Mouse (Mus musculus) CH12.LX (cell line): ENCODE results near the gene Fhl3. TPM values are rescaled to one million over a fixed set of nuclear protein-coding genes. Genes with fewer than 3 reads are reported as not detected.

Experiments
- DNase-seq: peaks from one replicate; pipeline ENCODE4 v3.0.0-alpha.2; 2013; ENCODE audit errors: extremely low read depth
- H3K27ac ChIP-seq: 2 replicates; pipeline ENCODE4 v1.5.1; 2012; ENCODE audit warnings: low read depth, mild to moderate bottlenecking, control low read depth, moderate library complexity; ENCODE audit not compliant: insufficient read depth
- H3K27me3 ChIP-seq: replicated peaks from 2 replicates; pipeline ENCODE3; 2012; ENCODE audit warnings: inconsistent platforms
- H3K36me3 ChIP-seq, 2 experiments: replicated peaks in 1 of 2; 2 replicates each; pipeline versions ENCODE3 to v1.6.1; 2012; ENCODE audit warnings: inconsistent platforms in 1 of 2, low read length in 1 of 2, mild to moderate bottlenecking in 1 of 2, mixed read lengths in 1 of 2, moderate library complexity in 1 of 2; ENCODE audit not compliant: control insufficient read depth in 1 of 2, insufficient read depth in 1 of 2
- H3K4me1 ChIP-seq, 2 experiments: 2 replicates each; pipeline ENCODE4 v1.6.1; 2012; ENCODE audit warnings: inconsistent platforms in 1 of 2, moderate library complexity in 1 of 2; ENCODE audit not compliant: insufficient read depth in 2 of 2, control insufficient read depth in 1 of 2
- H3K4me2 ChIP-seq: 2 replicates; pipeline ENCODE4 v1.6.1; 2012; ENCODE audit warnings: low read depth, mild to moderate bottlenecking, control low read depth; ENCODE audit not compliant: poor library complexity, insufficient read depth, severe bottlenecking
- H3K4me3 ChIP-seq, 3 experiments: fragments of 150-350 bp in 1 of 3; sonication (generic) in 1 of 3; replicated peaks in 1 of 3; 2 replicates each; pipeline versions ENCODE3 to v1.5.1; 2011 to 2012; ENCODE audit warnings: low read depth in 2 of 3, low read length in 2 of 3, mild to moderate bottlenecking in 2 of 3, moderate library complexity in 2 of 3, control low read depth in 1 of 3, improper control_type of control experiment in 1 of 3, inconsistent platforms in 1 of 3, mixed read lengths in 1 of 3; ENCODE audit not compliant: poor library complexity in 1 of 3
- H3K79me2 ChIP-seq: replicated peaks from 2 replicates; pipeline ENCODE4 v1.6.1; 2012; ENCODE audit warnings: mild to moderate bottlenecking, moderate library complexity; ENCODE audit not compliant: control insufficient read depth, poor library complexity, insufficient read depth, severe bottlenecking; ENCODE audit errors: extremely low read depth
- H3K9ac ChIP-seq: 2 replicates; pipeline ENCODE4 v1.6.1; 2012; ENCODE audit warnings: low read depth, mild to moderate bottlenecking, control low read depth, moderate library complexity; ENCODE audit not compliant: insufficient read depth
- H3K9me3 ChIP-seq: replicated peaks from 2 replicates; pipeline ENCODE3; 2012; ENCODE audit warnings: low read length, inconsistent platforms, mixed read lengths
- BHLHE40 ChIP-seq: IDR thresholded peaks from 2 replicates; pipeline ENCODE4 v1.6.1; 2011; ENCODE audit warnings: mild to moderate bottlenecking, low read depth, low read length, improper control_type of control experiment
- CHD1 ChIP-seq: IDR thresholded peaks from 2 replicates; pipeline ENCODE4 v1.6.1; 2012; ENCODE audit warnings: low read depth, low read length, improper control_type of control experiment, inconsistent platforms
- CHD2 ChIP-seq: IDR thresholded peaks from 2 replicates; pipeline ENCODE4 v1.6.1; 2011; ENCODE audit warnings: low read length, improper control_type of control experiment
- CTCF ChIP-seq, 2 experiments: IDR thresholded peaks in 1 of 2; conservative IDR thresholded peaks in 1 of 2; 2 replicates each; pipeline ENCODE4 v1.5.1; 2011 to 2012; ENCODE audit warnings: low read depth in 2 of 2, low read length in 2 of 2, improper control_type of control experiment in 1 of 2, inconsistent platforms in 1 of 2, mild to moderate bottlenecking in 1 of 2, moderate library complexity in 1 of 2
- E2F4 ChIP-seq: IDR thresholded peaks from 2 replicates; pipeline ENCODE4 v1.6.1; 2011; ENCODE audit warnings: low read depth, low read length, improper control_type of control experiment; ENCODE audit not compliant: insufficient replicate concordance
- ELF1 ChIP-seq: IDR thresholded peaks from 2 replicates; pipeline ENCODE4 v1.6.1; 2014; ENCODE audit warnings: low read depth, mild to moderate bottlenecking, inconsistent platforms, low read length, improper control_type of control experiment
- EP300 ChIP-seq: IDR thresholded peaks from 2 replicates; pipeline ENCODE4 v1.6.1; 2011; ENCODE audit warnings: low read length, improper control_type of control experiment
- ETS1 ChIP-seq: conservative IDR thresholded peaks from 2 replicates; pipeline ENCODE4 v1.6.1; 2012; ENCODE audit warnings: low read depth, mild to moderate bottlenecking, inconsistent platforms, low read length, improper control_type of control experiment, moderate library complexity
- HCFC1 ChIP-seq: IDR thresholded peaks from 2 replicates; pipeline ENCODE4 v1.6.1; 2012; ENCODE audit warnings: low read depth, mild to moderate bottlenecking, inconsistent platforms, low read length, improper control_type of control experiment
- IRF4 ChIP-seq: IDR thresholded peaks from 2 replicates; pipeline ENCODE4 v1.6.1; 2014; ENCODE audit warnings: low read depth, mild to moderate bottlenecking, inconsistent platforms, low read length, improper control_type of control experiment
- JUN ChIP-seq: IDR thresholded peaks from 2 replicates; pipeline ENCODE4 v1.6.1; 2011; ENCODE audit warnings: low read depth, mild to moderate bottlenecking, low read length, improper control_type of control experiment, moderate library complexity; ENCODE audit not compliant: insufficient read depth
- KAT2A ChIP-seq: IDR thresholded peaks from 2 replicates; pipeline ENCODE4 v1.6.1; 2012; ENCODE audit warnings: low read length, improper control_type of control experiment, inconsistent platforms; ENCODE audit not compliant: insufficient replicate concordance
- MAFK ChIP-seq: IDR thresholded peaks from 2 replicates; pipeline ENCODE4 v1.6.1; 2011; ENCODE audit warnings: low read length, improper control_type of control experiment; ENCODE audit not compliant: insufficient replicate concordance
- MAX ChIP-seq: IDR thresholded peaks from 2 replicates; pipeline ENCODE4 v1.6.1; 2011; ENCODE audit warnings: low read length, improper control_type of control experiment
- MAZ ChIP-seq: IDR thresholded peaks from 2 replicates; pipeline ENCODE4 v1.6.1; 2012; ENCODE audit warnings: low read depth, mild to moderate bottlenecking, inconsistent platforms, low read length, improper control_type of control experiment, moderate library complexity
- MEF2A ChIP-seq: IDR thresholded peaks from 2 replicates; pipeline ENCODE4 v1.6.1; 2014; ENCODE audit warnings: low read depth, mild to moderate bottlenecking, inconsistent platforms, low read length, improper control_type of control experiment, borderline replicate concordance
- NELFE ChIP-seq: IDR thresholded peaks from 2 replicates; pipeline ENCODE4 v1.6.1; 2011; ENCODE audit warnings: low read depth, low read length, improper control_type of control experiment
- NRF1 ChIP-seq: IDR thresholded peaks from 2 replicates; pipeline ENCODE4 v1.6.1; 2014; ENCODE audit warnings: low read depth, mild to moderate bottlenecking, inconsistent platforms, low read length, improper control_type of control experiment, moderate library complexity
- PAX5 ChIP-seq: IDR thresholded peaks from 2 replicates; pipeline ENCODE4 v1.6.1; 2012; ENCODE audit warnings: low read length, inconsistent platforms, mixed read lengths
- POLR2AphosphoS2 ChIP-seq: IDR thresholded peaks from 2 replicates; pipeline ENCODE4 v1.6.1; 2011; ENCODE audit warnings: low read depth, low read length, improper control_type of control experiment
- RCOR1 ChIP-seq: conservative IDR thresholded peaks from 2 replicates; pipeline ENCODE4 v1.6.1; 2012; ENCODE audit warnings: low read depth, mild to moderate bottlenecking, inconsistent platforms, low read length, improper control_type of control experiment
- SIN3A ChIP-seq: IDR thresholded peaks from 2 replicates; pipeline ENCODE4 v1.6.1; 2012; ENCODE audit warnings: low read length, improper control_type of control experiment, inconsistent platforms
- SMC3 ChIP-seq: IDR thresholded peaks from 2 replicates; pipeline ENCODE4 v1.6.1; 2011; ENCODE audit warnings: low read depth, low read length, improper control_type of control experiment
- TBP ChIP-seq: conservative IDR thresholded peaks from 2 replicates; pipeline ENCODE4 v1.6.1; 2011; ENCODE audit warnings: low read depth, low read length, improper control_type of control experiment
- TCF12 ChIP-seq: IDR thresholded peaks from 2 replicates; pipeline ENCODE4 v1.6.1; 2014; ENCODE audit warnings: low read depth, mild to moderate bottlenecking, inconsistent platforms, low read length, improper control_type of control experiment
- UBTF ChIP-seq: IDR thresholded peaks from 2 replicates; pipeline ENCODE4 v1.6.1; 2012; ENCODE audit warnings: low read depth, mild to moderate bottlenecking, inconsistent platforms, low read length, improper control_type of control experiment, moderate library complexity
- USF1 ChIP-seq: IDR thresholded peaks from 2 replicates; pipeline ENCODE4 v1.6.1; 2014; ENCODE audit warnings: low read depth, mild to moderate bottlenecking, inconsistent platforms, low read length, improper control_type of control experiment
- ZKSCAN1 ChIP-seq: IDR thresholded peaks from 2 replicates; pipeline ENCODE4 v1.6.1; 2012; ENCODE audit warnings: low read depth, inconsistent platforms, low read length, improper control_type of control experiment, borderline replicate concordance
- ZNF384 ChIP-seq: IDR thresholded peaks from 2 replicates; pipeline ENCODE4 v1.6.1; 2012; ENCODE audit warnings: low read depth, low read length, improper control_type of control experiment, inconsistent platforms
- dilution Hi-C: fragments of 300-500 bp; cut with MboI; formaldehyde crosslinking; loops from 2 replicates; pipeline ENCODE4 v1.14.3; 2020; ENCODE audit warnings: low sequenced_read_pairs; ENCODE audit not compliant: extremely low pct_unique_long_range_greater_than_20kb, extremely low pct_ligation_motif_present
- in situ Hi-C: fragments of 300-500 bp; cut with MboI; formaldehyde crosslinking; loops from 3 replicates; pipeline ENCODE4 v1.14.3; 2019; ENCODE audit warnings: low sequenced_read_pairs, low pct_ligation_motif_present, low pct_unique_long_range_greater_than_20kb, mixed read lengths
- polyA plus RNA-seq: library from polyadenylated mRNA; unstranded; fragments of >175 nt; gene quantifications from 2 replicates; pipeline ENCODE4 v1.2.1, GENCODE M21; 2012; ENCODE audit warnings: low read depth; ENCODE audit not compliant: insufficient read length
- total RNA-seq, 2 experiments: library from RNA; depleted of rRNA; stranded (reverse); fragments of 300-350 nt in 1 of 2; fragments of >200 nt in 1 of 2; gene quantifications; 2 replicates each; pipeline ENCODE4 v1.2.3; 2012 to 2014

Gene Fhl3
- total and polyA plus RNA-seq, 3 experiments, result 4.1 to 20.8 (median 10.8) TPM

DNA sequence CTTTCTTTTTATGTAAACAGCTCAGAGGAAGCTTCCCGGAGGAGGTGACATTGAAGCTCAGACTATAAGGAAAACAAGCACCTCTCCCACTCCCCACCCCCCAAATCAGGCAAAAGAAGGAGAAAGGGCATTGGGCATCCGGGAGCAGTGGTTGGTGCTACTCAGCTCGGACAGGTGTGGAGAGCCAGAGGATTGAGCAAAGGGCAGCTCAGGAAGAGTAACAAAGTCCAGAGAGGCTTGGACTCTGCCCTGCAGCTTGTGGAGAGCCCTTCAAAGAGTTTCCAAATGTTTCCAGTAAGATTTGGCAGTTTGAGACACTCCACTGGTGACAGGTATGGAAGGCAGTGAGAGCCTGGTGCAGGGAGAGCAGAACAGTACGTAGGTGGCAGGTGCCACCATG lies 47.4 kb downstream of the Fhl3 start:
- in situ Hi-C loops, result no loop called here
- H3K79me2 ChIP-seq, result peaks cover 11% of the 10 kb centered on the region
- dilution Hi-C loops, result no loop called here
- TF ChIP-seq ETS1, result no peak
- no peak for TF ChIP-seq RCOR1
- no peak for TF ChIP-seq CHD2
- TF ChIP-seq PAX5, result no peak
- TF ChIP-seq BHLHE40, result no peak
- no peak for TF ChIP-seq NELFE
- no peak for TF ChIP-seq TBP
- TF ChIP-seq MAZ, result no peak
- TF ChIP-seq MAFK, result no peak
- no peak for TF ChIP-seq HCFC1
- TF ChIP-seq USF1, result no peak
- TF ChIP-seq POLR2AphosphoS2, result no peak
- TF ChIP-seq CHD1, result no peak
- no peak for TF ChIP-seq SMC3
- no peak for TF ChIP-seq E2F4
- no peak for TF ChIP-seq ZNF384
- TF ChIP-seq SIN3A, result no peak
- peaks cover 9 to 47% of the 10 kb centered on the region in 2 experiments for H3K4me1 ChIP-seq
- no peak overlapping the region for H3K4me3 ChIP-seq
- H3K4me2 ChIP-seq, result no peak overlapping the region
- no peak overlapping the region for H3K9ac ChIP-seq
- H3K27me3 ChIP-seq, result no peaks in the 10 kb centered on the region
- no peak overlapping the region for H3K27ac ChIP-seq
- peaks cover 41 to 69% of the 10 kb centered on the region in 2 experiments for H3K36me3 ChIP-seq
- H3K9me3 ChIP-seq, result no peaks in the 10 kb centered on the region
- DNase-seq, result no peak

DNA sequence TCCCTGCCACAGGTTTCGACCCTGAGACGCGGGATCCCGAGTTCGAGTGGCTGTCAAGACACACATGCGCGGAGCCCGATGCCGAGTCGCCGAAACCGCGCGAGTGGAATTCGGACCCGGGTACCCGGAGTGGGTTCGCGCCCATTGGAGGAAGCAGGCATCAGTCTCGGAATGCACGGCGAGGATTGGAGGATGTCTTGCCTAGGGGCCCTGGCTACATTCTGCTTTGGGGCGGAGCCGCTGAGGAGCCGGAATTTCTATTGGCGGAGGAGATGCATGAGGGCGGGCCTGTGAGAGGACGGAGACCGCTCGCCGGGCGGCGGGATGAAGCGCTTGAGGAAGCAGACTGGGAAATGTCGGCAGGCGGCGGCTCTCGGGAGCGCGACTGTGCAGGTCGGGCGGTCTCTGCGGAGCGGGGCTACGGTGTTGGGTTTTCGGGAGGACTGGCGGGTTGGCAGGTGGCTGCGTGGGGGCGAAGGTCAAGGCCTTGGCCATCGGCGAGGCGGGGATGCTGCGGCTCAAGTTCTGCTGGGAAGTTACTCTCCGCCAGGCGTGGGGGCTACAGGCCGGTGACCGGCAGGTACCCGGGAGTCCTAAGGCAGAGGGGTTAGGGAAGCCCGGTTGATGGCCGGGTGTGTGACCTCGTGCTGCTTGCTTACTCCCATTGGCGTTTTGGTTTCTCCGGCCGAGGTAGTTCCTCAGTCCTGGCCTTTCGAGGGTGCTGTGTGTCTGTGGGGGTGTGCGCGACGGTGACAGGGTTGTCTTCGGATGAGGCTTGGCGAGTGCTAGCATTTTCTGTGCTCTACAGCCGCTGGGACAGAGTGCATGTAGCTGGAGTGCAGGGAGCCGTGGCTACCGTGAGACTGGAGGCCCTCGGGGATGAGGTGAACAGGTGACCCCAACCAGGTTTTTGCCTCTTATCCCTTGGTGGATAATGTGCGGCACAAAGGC lies 51.1 kb downstream of the Fhl3 start:
- H3K27ac ChIP-seq, result no peak overlapping the region
- in situ Hi-C loops, result loop anchor here (25.0 kb wide), 1 partner anchor 311 kb away; the partner anchor contains the start of genes Dnali1 and Snip1
- TF ChIP-seq ETS1 (no peak), SIN3A (peak; percentile 64), ELF1 (peak; percentile 61; the same call in 1 of the 2 replicates), USF1 (no peak), KAT2A (0 out of 2 replicates have a peak, but pooled peaks have one; percentile 34), ZKSCAN1 (no peak), EP300 (no peak), MAX (0 out of 2 replicates have a peak, but pooled peaks have one; percentile 14), E2F4 (peak; percentile 62; the same call in 1 of the 2 replicates), MAFK (no peak), IRF4 (peak; percentile 17; the same call in 1 of the 2 replicates), BHLHE40 (no peak), CTCF (conservative IDR thresholded peaks at IDR 0.05 in 1 of 2, IDR thresholded peaks at IDR 0.05 in 1 of 2; ENCODE audit: low read depth in 2 of 2, low read length in 2 of 2) (no peak), NRF1 (peak; percentile 73), PAX5 (no peak), TCF12 (peak; percentile 44; the same call in 1 of the 2 replicates), MEF2A (no peak; the same call in 1 of the 2 replicates), UBTF (peak; percentile 33; the same call in 1 of the 2 replicates), JUN (no peak), SMC3 (no peak), TBP (no peak)

More for the DNA sequence above, 51.1 kb downstream of the Fhl3 start:
- Histone ChIP-seq H3K9me3 (no peaks in the 10 kb centered on the region), H3K4me3 (peak overlapping the region; percentile 71 to 83 (median 73)), H3K4me1 (peaks cover 19 to 58% of the 10 kb centered on the region in 2 experiments), H3K9ac (peak overlapping the region; percentile 64), H3K4me2 (peak overlapping the region; percentile 76), H3K27me3 (no peaks in the 10 kb centered on the region), H3K79me2 (peaks cover 39% of the 10 kb centered on the region), H3K36me3 (peaks cover 29 to 59% of the 10 kb centered on the region in 2 experiments)
- DNase-seq, result peak; percentile 96
- dilution Hi-C loops, result no loop called here
